Mouse (Mus musculus) embryonic stem cell, embryonic (primary cell): ENCODE data around the gene Intu.

Experiments
- CTCF ChIA-PET, 4 experiments: fragments of 300-600 bp in 2 of 4; fragments of 350-600 bp in 2 of 4; sonication (Branson Sonifier 250); formaldehyde crosslinking; loops; one replicate each; lab custom pipeline; 2022; ENCODE audit warnings: inconsistent platforms in 2 of 4; lab: Charles Lee
- POLR2A ChIA-PET, 4 experiments: fragments of 300-600 bp in 2 of 4; fragments of 350-600 bp in 2 of 4; sonication (Branson Sonifier 250); formaldehyde crosslinking; loops; one replicate each; lab custom pipeline; 2022; ENCODE audit warnings: antibody characterized with exemption in 4 of 4, inconsistent platforms in 1 of 4; lab: Charles Lee

The Intu gene

GRCm38 (mm10) chr3:40531286-40532141 is at the start of gene Intu:
Gene Intu, plus strand, starts transcription at chr3:40531286.
- ChIA-PET CTCF (interaction anchor here in 2 of 4 experiments (1.3 to 1.8 kb wide), 2 partner anchors 9 kb away, joined by 4 to 7 read pairs; no protein-coding TSS in a partner anchor), POLR2A (interaction anchor here in 3 of 4 experiments (0.6 to 1.4 kb wide), 4 partner anchors 9 to 1025 kb away, joined by 3 to 7 read pairs (median 4); no protein-coding TSS in a partner anchor)

- ChIA-PET CTCF (no interaction called here), POLR2A (interaction anchor here in 1 of 4 experiments (1.0 kb wide), 1 partner anchor 10 kb away, joined by 3 read pairs; no protein-coding TSS in a partner anchor)
These were observed 47.8 kb upstream of the Intu start for GRCm38 (mm10) chr3:40483221-40483654.

GRCm38 (mm10) chr3:40487381-40487780 is 43.7 kb upstream of the Intu start:
- POLR2A ChIA-PET, result no interaction called here
- CTCF ChIA-PET, result interaction anchor here in 1 of 4 experiments (0.7 kb wide), 1 partner anchor 602 kb away, joined by 4 read pairs; no protein-coding TSS in a partner anchor

- POLR2A ChIA-PET, result interaction anchor here in 1 of 4 experiments (0.6 kb wide), 1 partner anchor 903 kb away, joined by 4 read pairs; no protein-coding TSS in a partner anchor
- CTCF ChIA-PET, result interaction anchor here (0.5 to 1.0 kb wide), 10 partner anchors 12 to 1676 kb away, joined by 3 to 7 read pairs (median 3); no protein-coding TSS in a partner anchor
These were observed 39.3 kb upstream of the Intu start for GRCm38 (mm10) chr3:40491742-40492141.

GRCm38 (mm10) chr3:40498898-40499297 is 32.2 kb upstream of the Intu start:
- CTCF ChIA-PET, result no interaction called here
- POLR2A ChIA-PET, result no interaction called here

GRCm38 (mm10) chr3:40500157-40500808 is 30.8 kb upstream of the Intu start:
- ChIA-PET CTCF (interaction anchor here in 1 of 4 experiments (0.7 kb wide), 1 partner anchor 42 kb away, joined by 3 read pairs; no protein-coding TSS in a partner anchor), POLR2A (no interaction called here)

GRCm38 (mm10) chr3:40504377-40504776 is 26.7 kb upstream of the Intu start:
- ChIA-PET CTCF (no interaction called here), POLR2A (no interaction called here)

GRCm38 (mm10) chr3:40505451-40506014 is 25.6 kb upstream of the Intu start:
- ChIA-PET POLR2A (interaction anchor here in 1 of 4 experiments (0.5 kb wide), 1 partner anchor 733 kb away, joined by 4 read pairs; no protein-coding TSS in a partner anchor), CTCF (no interaction called here)

GRCm38 (mm10) chr3:40508927-40509576 is 22.0 kb upstream of the Intu start:
- CTCF ChIA-PET, result interaction anchor here in 1 of 4 experiments (1.2 kb wide), 1 partner anchor 15 kb away, joined by 4 read pairs; no protein-coding TSS in a partner anchor
- POLR2A ChIA-PET, result interaction anchor here in 1 of 4 experiments (0.7 kb wide), 1 partner anchor 279 kb away, joined by 3 read pairs; no protein-coding TSS in a partner anchor

- ChIA-PET CTCF (interaction anchor here in 1 of 4 experiments (1.1 kb wide), 1 partner anchor 13 kb away, joined by 11 read pairs; no protein-coding TSS in a partner anchor), POLR2A (no interaction called here)
These were observed 20.5 kb upstream of the Intu start for GRCm38 (mm10) chr3:40510567-40510966.

GRCm38 (mm10) chr3:40512936-40513829 is 17.9 kb upstream of the Intu start:
- ChIA-PET POLR2A (no interaction called here), CTCF (no interaction called here)

GRCm38 (mm10) chr3:40518240-40518639 is 12.8 kb upstream of the Intu start:
- POLR2A ChIA-PET, result no interaction called here
- CTCF ChIA-PET, result no interaction called here

- CTCF ChIA-PET, result no interaction called here
- POLR2A ChIA-PET, result no interaction called here
These were observed 11.5 kb upstream of the Intu start for GRCm38 (mm10) chr3:40519555-40519954.

- ChIA-PET POLR2A (no interaction called here), CTCF (interaction anchor here in 1 of 4 experiments (0.6 kb wide), 1 partner anchor 17 kb away, joined by 3 read pairs; no protein-coding TSS in a partner anchor)
These were observed 10.5 kb upstream of the Intu start for GRCm38 (mm10) chr3:40520567-40520966.

- CTCF ChIA-PET, result interaction anchor here in 1 of 4 experiments (2.0 kb wide), 1 partner anchor 10 kb away, joined by 7 read pairs; no protein-coding TSS in a partner anchor
- POLR2A ChIA-PET, result no interaction called here
These were observed 8.6 kb upstream of the Intu start for GRCm38 (mm10) chr3:40522446-40522845.

GRCm38 (mm10) chr3:40522846-40523245 is 8.2 kb upstream of the Intu start:
- CTCF ChIA-PET, result interaction anchor here (0.5 to 2.0 kb wide), 18 partner anchors 9 to 1801 kb away, joined by 3 to 11 read pairs (median 4); no protein-coding TSS in a partner anchor
- POLR2A ChIA-PET, result interaction anchor here in 2 of 4 experiments (0.6 to 1.3 kb wide), 2 partner anchors 11 to 486 kb away, joined by 3 read pairs; no protein-coding TSS in a partner anchor

- POLR2A ChIA-PET, result interaction anchor here in 3 of 4 experiments (0.6 to 1.3 kb wide), 6 partner anchors 12 to 1589 kb away, joined by 3 to 4 read pairs (median 3); no protein-coding TSS in a partner anchor
- CTCF ChIA-PET, result interaction anchor here (0.5 to 2.0 kb wide), 27 partner anchors 9 to 1948 kb away, joined by 3 to 15 read pairs (median 4); partner anchors contain the start of gene Hspa4l (in 1 of the 4)
These were observed 7.7 kb upstream of the Intu start for GRCm38 (mm10) chr3:40523371-40523783.
